Mouse (Mus musculus) natural killer cell, adult 2 months (primary cell): ENCODE results near the gene Plcxd3.
"Not testable (repeated sequence)": the region's sequence is repeated elsewhere in the genome, so short reads cannot be mapped to it uniquely, and the experiment has no call there.

Experiments used
- DNase-seq, 2 experiments: peaks; one replicate each; pipeline ENCODE4 v3.0.0; 2022; ENCODE audit warnings: low spot score in 2 of 2

The Plcxd3 gene

DNA sequence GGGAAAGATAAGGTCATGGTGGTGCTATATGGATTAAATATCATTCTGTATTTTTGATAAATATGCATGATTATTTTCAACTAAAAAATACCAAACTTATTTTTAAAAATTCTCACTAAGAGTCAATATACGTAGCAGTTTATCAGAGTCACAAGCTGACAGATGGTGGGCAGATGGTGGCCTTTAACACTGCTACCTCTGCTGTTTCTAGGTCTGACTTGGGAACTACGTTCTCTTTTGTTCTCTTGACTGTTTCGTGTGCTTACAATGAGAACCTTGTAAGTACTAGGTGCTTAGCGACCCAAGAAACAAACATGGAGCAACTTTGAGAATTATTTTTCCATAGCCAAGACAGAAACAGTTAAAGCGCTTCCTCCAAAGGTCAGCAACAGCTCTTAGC is 183.8 kb downstream of the Plcxd3 start:
- DNase-seq = no peak

GRCm38 (mm10) chr15:4561431-4561970 is 186.2 kb downstream of the Plcxd3 start:
- no peak for DNase-seq

DNA sequence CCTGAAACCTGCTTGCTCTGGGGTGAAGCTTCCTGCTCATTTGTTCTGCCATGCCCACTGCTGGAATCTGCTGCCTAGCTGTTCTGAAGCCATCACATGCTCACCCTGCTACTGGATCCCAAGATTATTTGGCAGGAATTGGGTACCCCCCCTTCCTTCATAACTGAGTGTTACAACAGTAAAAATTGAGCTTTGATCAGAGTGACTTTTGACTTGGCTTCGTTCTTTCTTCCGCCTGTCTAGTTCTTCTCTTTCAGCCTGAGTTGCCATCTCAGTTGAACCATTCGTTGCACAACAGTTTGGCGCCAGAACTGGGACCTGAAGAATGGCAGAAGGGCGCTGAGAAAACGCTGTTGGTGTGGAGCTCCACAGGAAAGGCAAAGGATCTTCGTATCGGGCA is 220.2 kb downstream of the Plcxd3 start:
- not testable (repeated sequence) for DNase-seq

DNA sequence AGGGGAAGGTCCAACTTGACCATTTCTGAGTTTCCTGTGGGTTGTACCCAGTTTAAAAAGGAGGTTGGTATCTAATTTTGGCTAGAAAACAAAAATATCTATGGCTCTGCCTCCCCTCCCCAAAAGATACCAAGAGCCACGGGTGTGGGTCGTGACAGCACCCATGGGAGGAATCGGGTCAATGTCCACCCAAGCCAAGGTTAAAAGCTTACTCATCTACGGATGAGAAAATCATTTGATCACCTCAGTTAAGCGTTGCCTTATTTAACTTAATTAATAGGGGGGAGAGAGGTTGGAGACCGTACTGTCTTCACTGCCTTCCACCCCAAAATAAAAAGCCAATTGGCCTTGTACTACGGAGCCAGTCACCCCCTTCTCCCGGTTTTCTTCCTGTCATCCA is 223.4 kb downstream of the Plcxd3 start:
- not testable (repeated sequence) for DNase-seq

- not testable (repeated sequence) for DNase-seq
Measured at GRCm38 (mm10) chr15:4599331-4599730, 224.0 kb downstream of the Plcxd3 start.

DNA sequence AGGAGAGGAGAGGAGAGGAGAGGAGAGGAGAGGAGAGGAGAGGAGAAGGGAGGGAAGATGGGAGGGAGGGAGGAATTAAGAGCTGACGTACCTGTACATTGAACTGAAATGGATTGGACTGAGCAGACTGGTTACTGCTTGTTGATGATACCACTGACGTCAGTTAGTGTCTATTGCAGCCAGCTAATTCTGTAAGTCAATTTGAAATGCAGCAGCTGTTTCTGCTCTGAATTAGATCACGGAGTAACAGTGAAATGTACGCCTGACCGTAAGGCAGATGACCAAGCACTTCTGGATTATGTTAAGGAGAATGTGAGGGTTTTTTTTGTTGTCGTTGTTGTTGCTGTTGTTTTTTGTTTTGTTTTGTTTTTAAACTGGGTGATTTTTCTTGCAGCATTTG is 230.3 kb downstream of the Plcxd3 start:
- no peak for DNase-seq
